Mouse (Mus musculus) heart, embryonic 14.5 days (tissue): ENCODE measurements around the gene Foxl2. TPM values are rescaled to one million over a fixed set of nuclear protein-coding genes. Genes with fewer than 3 reads are reported as not detected.

Source experiments
- ATAC-seq: fragments of 200-750 bp; cut with Nextera tagmentation; 2 replicates; pipeline ENCODE4 v1.8.0; 2017; ENCODE audit warnings: low read depth, moderate TSS enrichment; ENCODE audit not compliant: insufficient number of reproducible peaks, insufficient read depth, low FRiP score
- H3K27ac ChIP-seq, 2 experiments: fragments of 200-500 bp in 1 of 2; fragments of 300-500 bp in 1 of 2; sonication (generic) in 1 of 2; replicated peaks in 1 of 2; 2 replicates each; pipeline ENCODE4 v1.5.1; 2012 to 2014; ENCODE audit warnings: low read depth in 2 of 2, low read length in 2 of 2, control low read depth in 1 of 2, mild to moderate bottlenecking in 1 of 2, mixed read lengths in 1 of 2; ENCODE audit not compliant: control insufficient read depth in 1 of 2, insufficient read depth in 1 of 2
- H3K27me3 ChIP-seq: fragments of 300-500 bp; sonication (generic); 2 replicates; pipeline ENCODE4 v1.6.1; 2014; ENCODE audit warnings: mild to moderate bottlenecking, low read length, control low read depth; ENCODE audit not compliant: control insufficient read depth, insufficient read depth
- H3K36me3 ChIP-seq: fragments of 300-500 bp; sonication (generic); 2 replicates; pipeline ENCODE4 v1.6.1; 2014; ENCODE audit warnings: mild to moderate bottlenecking, control low read depth, low read length, mixed read lengths; ENCODE audit not compliant: control insufficient read depth, insufficient read depth
- H3K4me1 ChIP-seq, 2 experiments: fragments of 200-500 bp in 1 of 2; fragments of 300-500 bp in 1 of 2; sonication (generic) in 1 of 2; 2 replicates each; pipeline ENCODE4 v1.6.1; 2012 to 2014; ENCODE audit warnings: low read length in 2 of 2, control low read depth in 1 of 2, mixed read lengths in 1 of 2; ENCODE audit not compliant: control insufficient read depth in 2 of 2, insufficient read depth in 2 of 2
- H3K4me2 ChIP-seq: fragments of 300-500 bp; sonication (generic); 2 replicates; pipeline ENCODE4 v1.6.1; 2014; ENCODE audit warnings: mild to moderate bottlenecking, low read length
- H3K4me3 ChIP-seq, 2 experiments: fragments of 200-500 bp in 1 of 2; fragments of 300-500 bp in 1 of 2; sonication (generic) in 1 of 2; 2 replicates each; pipeline ENCODE4 v1.5.1; 2012 to 2014; ENCODE audit warnings: low read length in 2 of 2, mild to moderate bottlenecking in 2 of 2, control low read depth in 1 of 2, low read depth in 1 of 2, moderate library complexity in 1 of 2; ENCODE audit not compliant: control insufficient read depth in 1 of 2, insufficient read depth in 1 of 2
- H3K9ac ChIP-seq: fragments of 300-500 bp; sonication (generic); 2 replicates; pipeline ENCODE4 v1.6.1; 2014; ENCODE audit warnings: mild to moderate bottlenecking, low read length
- H3K9me3 ChIP-seq: fragments of 300-500 bp; sonication (generic); 2 replicates; pipeline ENCODE4 v1.6.1; 2016; ENCODE audit warnings: low read length, control low read depth; ENCODE audit not compliant: control insufficient read depth
- WGBS: fragments of 180-500 bp; shearing (Covaris S2); extraction: QIAGEN DNeasy Blood & Tissue Kit; methylation state at CpG from one replicate; pipeline ENCODE4 v1.1.7; 2014; 5-methylcytosine and 5-hydroxymethylcytosine counted together
- polyA plus RNA-seq: library from polyadenylated mRNA; unstranded; fragments of >200 nt; fragmentation: Nextera tagmentation; extraction: Ambion mirVana; gene quantifications from 2 replicates; pipeline ENCODE4 v1.2.1, GENCODE M21; 2014

Foxl2 gene
- polyA plus RNA-seq, 1 experiment from 2014 or later: not detected

- H3K9me3 ChIP-seq: no peaks in the 10 kb centered on the region
- no peak overlapping the region for H3K4me2 ChIP-seq
- H3K4me3 ChIP-seq: no peak overlapping the region
- 10% methylated on average over 2 of the region's 2 CpGs for WGBS
- H3K9ac ChIP-seq: no peak overlapping the region
- no peaks in the 10 kb centered on the region for H3K36me3 ChIP-seq
- no peaks in the 10 kb centered on the region for H3K4me1 ChIP-seq
- H3K27me3 ChIP-seq: peaks cover 19% of the 10 kb centered on the region; the same call in 1 of the 2 replicates
- no peak overlapping the region for H3K27ac ChIP-seq
- ATAC-seq: no peak
Measured at GRCm38 (mm10) chr9:98939290-98939689, 15.8 kb upstream of the Foxl2 start.

GRCm38 (mm10) chr9:98952171-98953050 lies 2.7 kb upstream of the Foxl2 start:
- no peaks in the 10 kb centered on the region for H3K36me3 ChIP-seq
- no peak overlapping the region for H3K9ac ChIP-seq
- H3K4me3 ChIP-seq: peak overlapping the region in 1 of 2 experiments; percentile 25; a peak in 1 of 4 replicates
- no peak for ATAC-seq
- H3K27me3 ChIP-seq: peaks cover 74% of the 10 kb centered on the region
- peaks cover 3 to 26% of the 10 kb centered on the region in 2 experiments; a peak in 2 of 4 replicates for H3K4me1 ChIP-seq
- WGBS: under 1% methylated on average over 40 of the region's 40 CpGs
- H3K4me2 ChIP-seq: peak overlapping the region; percentile 33
- no peak overlapping the region for H3K27ac ChIP-seq
- no peaks in the 10 kb centered on the region for H3K9me3 ChIP-seq

- Histone ChIP-seq H3K36me3 (no peaks in the 10 kb centered on the region), H3K4me1 (peaks cover 3 to 26% of the 10 kb centered on the region in 2 experiments; a peak in 2 of 4 replicates), H3K9ac (no peak overlapping the region), H3K9me3 (no peaks in the 10 kb centered on the region), H3K4me2 (no peak overlapping the region), H3K27me3 (peaks cover 76% of the 10 kb centered on the region), H3K27ac (no peak overlapping the region), H3K4me3 (no peak overlapping the region)
- WGBS: 6% methylated on average over 4 of the region's 4 CpGs
- no peak for ATAC-seq
Measured at GRCm38 (mm10) chr9:98953291-98953690, 1.8 kb upstream of the Foxl2 start.

- no peak for ATAC-seq
Measured at GRCm38 (mm10) chr9:98953830-98954229, 1.3 kb upstream of the Foxl2 start.

GRCm38 (mm10) chr9:98954391-98955102 lies 541 bp upstream of the Foxl2 start:
- Histone ChIP-seq H3K36me3 (no peaks in the 10 kb centered on the region), H3K4me2 (peak overlapping the region; percentile 82), H3K27ac (no peak overlapping the region), H3K4me3 (peak overlapping the region; percentile 26 to 48), H3K9me3 (no peaks in the 10 kb centered on the region), H3K4me1 (peaks cover 3 to 26% of the 10 kb centered on the region in 2 experiments; a peak in 2 of 4 replicates), H3K27me3 (peaks cover 89% of the 10 kb centered on the region), H3K9ac (peak overlapping the region; percentile 22; the same call in 1 of the 2 replicates)
- no peak for ATAC-seq
- 2% methylated on average over 33 of the region's 33 CpGs for WGBS

More at GRCm38 (mm10) chr9:98953830-98954229, 1.3 kb upstream of the Foxl2 start:
- Histone ChIP-seq H3K9me3 (no peaks in the 10 kb centered on the region), H3K4me3 (no peak overlapping the region), H3K27ac (no peak overlapping the region), H3K4me1 (peaks cover 3 to 26% of the 10 kb centered on the region in 2 experiments; a peak in 2 of 4 replicates), H3K27me3 (peaks cover 81% of the 10 kb centered on the region), H3K36me3 (no peaks in the 10 kb centered on the region), H3K4me2 (no peak overlapping the region), H3K9ac (no peak overlapping the region)
- WGBS: 3% methylated on average over 9 of the region's 9 CpGs

GRCm38 (mm10) chr9:98955716-98956224 lies 682 bp downstream of the Foxl2 start:
- no peak overlapping the region for H3K27ac ChIP-seq
- H3K4me2 ChIP-seq: peak overlapping the region; percentile 82
- peak overlapping the region; percentile 26 to 48 for H3K4me3 ChIP-seq
- no peaks in the 10 kb centered on the region for H3K36me3 ChIP-seq
- peak overlapping the region; percentile 22; the same call in 1 of the 2 replicates for H3K9ac ChIP-seq
- H3K9me3 ChIP-seq: no peaks in the 10 kb centered on the region
- peaks cover 92% of the 10 kb centered on the region for H3K27me3 ChIP-seq
- ATAC-seq: 0 out of 2 replicates have a peak, but pooled peaks have one; percentile 11
- WGBS: under 1% methylated on average over 58 of the region's 60 CpGs
- H3K4me1 ChIP-seq: peaks cover 3 to 26% of the 10 kb centered on the region in 2 experiments; a peak in 2 of 4 replicates
